Mouse (Mus musculus) heart, adult 11 months (tissue): ENCODE data around the gene Galnt12.

Source experiments
- DNase-seq: peaks from one replicate; pipeline ENCODE4 v3.0.0; 2022

Gene Galnt12

GRCm38 (mm10) chr4:47091493-47092386 is at the start of gene Galnt12:
Gene Galnt12 (plus strand): TSS chr4:47091909.
- peak; percentile 88 for DNase-seq

GRCm38 (mm10) chr4:47043866-47044265 is 47.8 kb upstream of the Galnt12 start:
- DNase-seq, result peak; percentile 96

- no peak for DNase-seq
Measured at GRCm38 (mm10) chr4:47046974-47047373, 44.7 kb upstream of the Galnt12 start.

GRCm38 (mm10) chr4:47047765-47048164 is 43.9 kb upstream of the Galnt12 start:
- no peak for DNase-seq

GRCm38 (mm10) chr4:47049216-47049615 is 42.5 kb upstream of the Galnt12 start:
- no peak for DNase-seq

GRCm38 (mm10) chr4:47050167-47050566 is 41.5 kb upstream of the Galnt12 start:
- DNase-seq, result peak; percentile 97

- DNase-seq, result peak; percentile 90
Measured at GRCm38 (mm10) chr4:47050642-47051381, 40.9 kb upstream of the Galnt12 start.

GRCm38 (mm10) chr4:47051905-47052304 is 39.8 kb upstream of the Galnt12 start:
- DNase-seq, result no peak

- peak; percentile 82 for DNase-seq
Measured at GRCm38 (mm10) chr4:47055170-47055569, 36.5 kb upstream of the Galnt12 start.

- DNase-seq, result peak; percentile 74
Measured at GRCm38 (mm10) chr4:47055570-47056080, 36.1 kb upstream of the Galnt12 start.

GRCm38 (mm10) chr4:47056791-47057509 is 34.8 kb upstream of the Galnt12 start, which contains the start of gene Anks6:
Gene Anks6 (minus strand): TSS chr4:47057427.
- peak; percentile 99 for DNase-seq

GRCm38 (mm10) chr4:47057510-47058325 is 34.0 kb upstream of the Galnt12 start:
- DNase-seq, result no peak

GRCm38 (mm10) chr4:47060900-47061299 is 30.8 kb upstream of the Galnt12 start:
- peak; percentile 71 for DNase-seq

- DNase-seq, result peak; percentile 54
Measured at GRCm38 (mm10) chr4:47075054-47075453, 16.7 kb upstream of the Galnt12 start.

GRCm38 (mm10) chr4:47079997-47080646 is 11.6 kb upstream of the Galnt12 start:
- peak; percentile 92 for DNase-seq

- no peak for DNase-seq
Measured at GRCm38 (mm10) chr4:47080647-47081010, 11.1 kb upstream of the Galnt12 start.

- peak; percentile 76 for DNase-seq
Measured at GRCm38 (mm10) chr4:47083824-47084223, 7.9 kb upstream of the Galnt12 start.

GRCm38 (mm10) chr4:47088671-47089070 is 3.0 kb upstream of the Galnt12 start:
- peak; percentile 66 for DNase-seq

- DNase-seq, result peak; percentile 88
Measured at GRCm38 (mm10) chr4:47092387-47093021, 795 bp downstream of the Galnt12 start.

- DNase-seq, result peak; percentile 71
Measured at GRCm38 (mm10) chr4:47093161-47093560, 1.5 kb downstream of the Galnt12 start.

GRCm38 (mm10) chr4:47093647-47094046 is 1.9 kb downstream of the Galnt12 start:
- peak; percentile 82 for DNase-seq
